Mouse (Mus musculus) heart, adult 8-10 months (tissue): ENCODE data around the gene Gpsm1. TPM values are rescaled to one million over a fixed set of nuclear protein-coding genes. Genes with fewer than 3 reads are reported as not detected.

Source experiments
- DNase-seq: peaks from one replicate; pipeline ENCODE4 v3.0.0; 2022; ENCODE audit warnings: low spot score
- total RNA-seq, 4 experiments: library from RNA; stranded (reverse); gene quantifications; 2 replicates each; pipeline ENCODE4 v1.2.4; 2022

The Gpsm1 gene
- total RNA-seq: 100 to 1,000 TPM; 188 to 246 (median 219) TPM

- DNase-seq: peak; percentile 72
These were observed at the start of gene Gpsm1 for GRCm38 (mm10) chr2:26315072-26315924. TSS of gene Gpsm1 (plus strand) at chr2:26315515.

- DNase-seq: no peak
These were observed 49.1 kb upstream of the Gpsm1 start for GRCm38 (mm10) chr2:26266066-26266742.

GRCm38 (mm10) chr2:26268216-26268615, 47.1 kb upstream of the Gpsm1 start:
- no peak for DNase-seq

DNA sequence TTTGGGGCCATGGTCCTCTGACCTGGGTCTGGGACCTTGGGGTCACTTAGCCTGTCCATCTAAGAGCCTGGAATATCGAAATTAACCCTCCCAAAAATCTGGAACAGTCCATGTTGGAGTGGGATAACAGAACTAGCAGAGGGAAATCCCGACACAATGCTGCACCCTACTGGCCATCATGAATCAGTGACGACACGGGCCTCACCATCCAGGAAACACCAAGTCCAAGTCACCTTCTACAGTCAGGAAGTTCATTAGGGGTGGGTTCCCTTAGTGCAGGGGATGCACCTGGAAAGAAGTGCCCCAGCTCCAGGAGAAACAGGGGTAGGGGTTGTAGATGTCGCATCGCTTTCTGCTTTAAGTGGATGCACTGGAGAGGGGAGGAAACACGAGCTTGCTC, 41.7 kb upstream of the Gpsm1 start:
- DNase-seq: peak; percentile 49

GRCm38 (mm10) chr2:26279712-26280111, 35.6 kb upstream of the Gpsm1 start:
- DNase-seq: no peak

DNA sequence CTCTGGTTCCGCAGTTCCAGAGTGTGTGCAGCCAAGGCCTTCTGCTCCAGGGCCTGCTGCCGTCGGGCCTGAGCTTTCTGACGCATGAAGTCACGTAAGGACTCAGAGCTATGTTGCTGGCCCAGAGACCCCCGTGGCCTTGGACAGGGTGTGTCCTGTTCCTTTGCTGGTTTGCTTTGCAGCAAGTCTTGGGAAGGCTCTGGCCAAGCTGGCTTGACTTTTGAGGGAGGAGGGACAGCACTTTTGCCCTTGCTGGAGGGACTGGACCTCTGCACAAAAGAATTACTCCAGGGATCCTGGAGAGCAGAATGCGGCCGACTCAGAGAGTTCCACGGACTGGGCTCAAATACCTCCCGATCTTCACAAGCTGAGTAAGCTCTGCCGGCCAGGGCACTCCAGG, 34.7 kb upstream of the Gpsm1 start:
- DNase-seq: no peak

DNA sequence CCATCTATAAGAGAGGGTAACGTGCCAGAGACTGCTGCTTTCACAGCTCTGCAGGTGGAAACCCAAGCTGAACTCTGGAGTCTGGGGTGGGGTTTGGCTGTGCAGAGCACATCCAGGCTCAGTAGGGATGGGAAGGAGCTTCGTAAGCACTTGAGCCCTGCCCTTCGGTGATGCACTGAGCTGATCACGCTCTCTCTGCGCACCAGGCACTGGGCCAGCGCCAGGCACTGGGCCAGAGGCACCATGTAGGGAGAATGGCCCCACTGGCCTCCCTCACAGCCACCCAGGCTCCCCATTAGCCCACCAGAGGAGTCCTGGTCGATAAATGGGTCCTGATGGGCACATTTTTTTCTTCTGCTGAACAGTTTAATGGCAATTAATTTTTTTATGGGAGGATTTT, 29.5 kb upstream of the Gpsm1 start:
- no peak for DNase-seq

DNA sequence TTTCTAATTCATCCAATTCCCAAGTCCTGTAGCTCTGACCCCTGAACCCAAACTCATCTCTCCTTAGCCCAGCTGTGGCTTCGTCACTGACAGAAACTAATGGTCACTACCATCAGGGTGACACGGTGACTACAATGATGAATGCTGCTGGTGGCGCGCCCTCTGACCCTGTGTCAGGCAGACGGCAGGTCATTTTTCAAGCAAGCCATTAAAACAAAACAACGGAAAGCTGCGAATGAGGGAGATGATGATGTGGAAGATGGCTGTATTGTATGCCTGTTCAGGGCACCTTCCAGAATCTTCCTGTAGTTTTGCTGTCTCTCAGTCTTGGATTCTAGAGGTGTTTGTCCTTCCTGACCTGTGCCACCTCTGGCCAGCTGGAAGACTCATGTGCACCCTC, 28.9 kb upstream of the Gpsm1 start:
- DNase-seq: no peak

DNA sequence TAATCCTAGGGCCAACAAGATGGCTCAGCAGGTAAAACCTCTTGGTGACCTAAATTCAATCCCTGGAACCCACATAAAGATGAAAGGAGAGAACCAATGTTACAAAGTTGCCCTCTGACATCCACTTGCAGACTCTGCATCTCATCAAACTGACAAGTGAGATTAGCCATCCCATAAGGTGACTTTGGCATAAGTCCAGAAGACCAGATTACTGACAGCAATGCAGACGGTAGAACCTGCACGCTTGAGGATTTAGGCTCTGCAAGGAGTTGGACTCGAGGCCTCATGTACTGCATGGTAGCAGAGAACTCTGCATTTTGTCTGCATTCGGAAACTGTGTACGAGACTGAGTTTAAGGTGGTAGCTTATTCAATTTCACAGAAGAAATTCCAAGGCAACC, 25.2 kb upstream of the Gpsm1 start:
- DNase-seq: no peak

DNA sequence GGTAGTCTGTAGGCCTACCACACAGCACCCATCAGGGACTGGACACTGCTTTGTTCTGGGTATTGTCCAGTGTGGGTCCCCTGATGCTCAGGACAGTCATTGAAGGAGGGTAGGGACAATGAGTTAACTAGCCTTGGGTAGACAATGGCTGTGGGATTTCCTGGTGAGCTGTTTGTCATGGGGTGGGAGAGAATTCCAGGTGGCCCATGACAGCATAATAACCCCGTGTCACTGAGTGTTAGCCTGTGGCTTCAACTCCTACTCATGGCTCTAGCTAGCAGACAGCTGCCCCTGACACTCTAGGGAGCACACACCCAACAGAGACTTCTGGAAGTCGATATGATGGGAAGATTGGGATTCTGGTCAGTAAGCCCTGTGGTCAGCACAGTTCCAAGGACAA, 20.9 kb upstream of the Gpsm1 start, which contains the start of gene Ccdc187:
Ccdc187 (minus strand) TSS at position 101 of the 400 bp plus-strand sequence.
- DNase-seq: no peak

GRCm38 (mm10) chr2:26296606-26297195, 18.6 kb upstream of the Gpsm1 start:
- no peak for DNase-seq

DNA sequence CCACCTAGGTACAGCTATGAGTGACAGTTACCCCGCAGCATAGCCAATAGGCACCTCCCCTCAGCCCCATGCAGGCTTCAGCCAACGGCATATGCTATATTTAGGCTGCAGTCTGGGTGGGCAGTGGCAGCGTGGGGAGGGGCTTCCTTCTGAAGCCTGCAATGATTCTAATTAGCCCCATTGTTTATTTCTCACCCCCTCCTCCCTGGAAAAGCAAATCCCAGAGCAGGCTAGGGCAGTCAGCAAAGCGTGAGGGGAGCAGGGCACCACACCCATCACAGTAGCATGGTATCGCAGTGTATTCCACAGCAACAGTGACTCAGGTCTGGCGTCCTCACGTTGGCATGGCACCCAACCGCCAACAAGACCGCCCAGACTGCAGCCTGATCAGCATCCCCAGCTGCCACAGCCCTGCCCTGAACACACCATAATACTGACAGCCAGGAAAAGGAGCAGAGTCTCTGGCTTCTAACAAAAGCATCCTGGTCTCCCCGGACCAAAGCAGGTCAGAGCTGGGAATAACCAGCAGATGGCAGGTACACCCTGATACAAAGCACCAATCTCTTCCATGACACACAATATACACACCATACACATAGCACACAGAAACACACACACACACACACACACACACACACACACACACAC, 17.0 kb upstream of the Gpsm1 start:
- DNase-seq: no peak

DNA sequence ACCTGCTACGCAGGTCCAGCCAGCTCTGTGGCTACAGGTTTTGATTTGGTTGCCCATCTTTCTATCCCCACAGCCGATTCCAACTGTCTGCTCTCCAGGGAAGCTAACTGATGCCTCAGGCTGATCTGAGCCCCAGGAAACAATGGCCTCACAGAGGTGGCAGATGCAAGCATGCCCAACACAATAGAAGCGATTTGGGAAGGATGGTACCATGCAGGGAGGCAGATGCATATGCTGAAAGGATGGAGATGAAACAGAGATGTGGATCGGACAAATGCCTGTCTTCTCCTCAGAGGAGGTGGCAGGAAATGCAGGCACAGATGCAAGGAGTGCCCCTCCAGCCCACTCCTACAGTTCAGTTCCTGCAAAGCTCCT, 16.5 kb upstream of the Gpsm1 start:
- DNase-seq: no peak

DNA sequence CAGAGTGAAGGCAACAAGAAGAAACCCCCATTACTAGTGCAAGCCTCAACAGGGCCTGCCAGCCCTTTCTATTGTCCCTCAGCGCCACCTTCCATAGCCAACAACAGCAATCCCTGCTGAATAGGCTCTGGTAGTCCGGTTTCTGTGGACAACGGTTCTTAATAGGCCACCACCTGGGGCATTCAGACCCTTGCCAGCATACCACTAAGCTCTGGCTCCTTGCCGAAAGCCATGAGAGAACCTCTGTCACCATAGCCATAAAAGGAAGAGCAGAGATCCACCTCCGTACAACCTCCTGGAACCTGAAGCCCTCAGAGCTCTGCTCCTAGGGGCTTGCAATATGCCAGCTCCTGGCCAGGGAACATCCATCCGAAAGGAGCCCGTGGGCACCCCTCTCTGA, 16.0 kb upstream of the Gpsm1 start:
- no peak for DNase-seq

- no peak for DNase-seq
These were observed 15.0 kb upstream of the Gpsm1 start for GRCm38 (mm10) chr2:26300161-26300807.

- peak; percentile 88 for DNase-seq
These were observed 14.5 kb upstream of the Gpsm1 start for GRCm38 (mm10) chr2:26300808-26301174.

DNA sequence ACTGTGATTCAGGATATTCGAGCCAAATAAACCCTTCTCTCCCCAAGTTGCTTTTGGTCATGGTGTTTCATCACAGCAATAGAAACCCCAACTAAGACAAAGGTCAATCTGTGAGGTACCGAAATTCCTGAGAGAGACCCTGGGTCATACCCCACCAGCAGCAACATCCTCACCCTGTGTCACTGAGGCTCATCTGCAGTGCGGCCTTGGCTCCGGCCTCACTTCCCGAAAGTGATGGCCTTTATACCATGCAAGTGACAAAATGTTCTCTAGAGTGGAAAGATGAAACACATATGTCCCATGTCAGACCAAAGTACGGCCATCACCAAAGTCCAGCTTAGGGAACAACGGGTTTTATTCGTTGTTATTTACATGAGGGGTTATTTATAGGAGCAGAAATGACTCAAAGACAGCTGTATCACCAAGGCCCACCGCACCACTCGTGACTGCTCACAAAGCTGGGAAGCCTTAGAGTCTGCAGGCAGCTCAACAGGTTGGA, 13.3 kb upstream of the Gpsm1 start:
- DNase-seq: no peak

- DNase-seq: no peak
These were observed 10.6 kb upstream of the Gpsm1 start for GRCm38 (mm10) chr2:26304711-26305110.

- DNase-seq: no peak
These were observed 9.8 kb upstream of the Gpsm1 start for GRCm38 (mm10) chr2:26305555-26305954.

DNA sequence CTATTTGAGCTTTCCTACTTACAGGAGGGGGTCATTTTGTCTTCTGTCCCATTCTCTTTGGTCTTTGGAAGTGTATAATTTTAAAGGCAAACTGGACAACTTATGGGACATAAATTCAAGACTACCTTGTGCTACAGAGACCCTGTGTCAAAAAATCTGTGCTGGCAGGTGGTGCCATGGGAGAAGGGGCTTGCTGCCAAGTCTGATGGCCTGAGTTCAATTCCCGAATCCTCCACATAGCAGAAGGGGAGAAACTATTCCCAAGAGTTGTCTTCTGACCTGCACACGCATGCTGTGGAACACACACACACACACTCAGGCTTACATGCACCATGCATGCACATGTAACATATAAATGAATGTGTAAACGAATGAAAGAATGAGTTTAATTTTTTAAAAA, 8.6 kb upstream of the Gpsm1 start:
- DNase-seq: no peak

DNA sequence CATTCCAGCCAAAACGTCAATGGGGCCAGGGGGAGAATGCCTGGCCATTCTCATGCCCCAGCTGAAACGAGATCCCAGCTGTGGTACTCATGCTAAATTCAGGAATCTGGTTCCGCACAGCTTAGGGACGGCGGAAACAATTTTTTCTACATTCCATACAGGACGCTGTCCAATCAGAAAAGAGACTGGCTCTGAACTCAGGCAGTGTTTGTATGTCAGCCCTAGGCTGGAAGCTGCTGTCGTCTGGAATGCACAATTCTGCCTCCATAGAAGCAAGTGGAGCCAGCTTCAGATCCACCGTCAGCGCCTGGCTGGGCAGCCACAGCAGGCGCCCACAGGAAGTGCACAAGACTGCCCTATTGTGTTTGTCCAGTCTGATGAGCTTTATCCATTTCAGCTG, 5.6 kb upstream of the Gpsm1 start:
- no peak for DNase-seq

GRCm38 (mm10) chr2:26311936-26312335, 3.4 kb upstream of the Gpsm1 start:
- DNase-seq: no peak
